Mouse (Mus musculus): ENCODE data around the gene Erp27. TPM values are rescaled to one million over a fixed set of nuclear protein-coding genes. Genes with fewer than 3 reads are reported as not detected.
A peak's percentile ranks its signal among the peaks of the same experiment; 100 is the strongest.

The Erp27 gene
- total and polyA plus RNA-seq, 2 experiments from 2014 or later: not detected

DNA sequence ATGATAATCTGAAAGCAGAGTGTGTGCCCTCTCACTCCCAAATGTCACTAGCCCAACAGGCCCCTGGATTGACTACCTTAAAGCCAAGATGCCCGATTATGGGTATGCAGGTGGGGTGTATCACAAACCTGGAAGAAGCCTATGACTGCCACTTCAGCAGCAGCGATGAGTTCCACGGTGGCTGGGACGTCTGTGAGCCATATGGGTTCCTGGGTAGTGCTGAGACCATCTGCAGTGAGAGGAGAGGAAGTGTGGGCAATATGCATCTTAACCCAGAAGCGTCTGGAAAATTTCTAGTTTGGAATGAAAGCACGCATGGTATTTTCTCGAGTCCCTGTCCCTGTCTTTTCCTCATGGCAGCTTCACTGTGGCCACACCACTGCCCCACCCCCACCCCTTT is 379 bp downstream of the Erp27 start:
- H3K4me3 ChIP-seq (ENCODE audit: low read length): no peak overlapping the region
- H3K9me3 ChIP-seq (ENCODE audit: low read length): no peaks in the 10 kb centered on the region
- no peak for DNase-seq (ENCODE audit: low spot score)
- no peak for TF ChIP-seq CTCF (IDR thresholded peaks at IDR 0.05; ENCODE audit: low read depth)
- 77% methylated on average over 7 of the region's 7 CpGs for WGBS
- no peaks in the 10 kb centered on the region for H3K27me3 ChIP-seq (ENCODE audit: insufficient read depth, low read length)
- H3K4me2 ChIP-seq (ENCODE audit: low read depth, low read length): no peak overlapping the region
- H3K9ac ChIP-seq (replicated peaks; ENCODE audit: low read length): no peak overlapping the region
- H3K4me1 ChIP-seq (ENCODE audit: insufficient read depth, low read length): no peaks in the 10 kb centered on the region
- H3K27ac ChIP-seq: no peak overlapping the region
- no peaks in the 10 kb centered on the region for H3K36me3 ChIP-seq (ENCODE audit: insufficient read depth, low read length)
- no peak for ATAC-seq

DNA sequence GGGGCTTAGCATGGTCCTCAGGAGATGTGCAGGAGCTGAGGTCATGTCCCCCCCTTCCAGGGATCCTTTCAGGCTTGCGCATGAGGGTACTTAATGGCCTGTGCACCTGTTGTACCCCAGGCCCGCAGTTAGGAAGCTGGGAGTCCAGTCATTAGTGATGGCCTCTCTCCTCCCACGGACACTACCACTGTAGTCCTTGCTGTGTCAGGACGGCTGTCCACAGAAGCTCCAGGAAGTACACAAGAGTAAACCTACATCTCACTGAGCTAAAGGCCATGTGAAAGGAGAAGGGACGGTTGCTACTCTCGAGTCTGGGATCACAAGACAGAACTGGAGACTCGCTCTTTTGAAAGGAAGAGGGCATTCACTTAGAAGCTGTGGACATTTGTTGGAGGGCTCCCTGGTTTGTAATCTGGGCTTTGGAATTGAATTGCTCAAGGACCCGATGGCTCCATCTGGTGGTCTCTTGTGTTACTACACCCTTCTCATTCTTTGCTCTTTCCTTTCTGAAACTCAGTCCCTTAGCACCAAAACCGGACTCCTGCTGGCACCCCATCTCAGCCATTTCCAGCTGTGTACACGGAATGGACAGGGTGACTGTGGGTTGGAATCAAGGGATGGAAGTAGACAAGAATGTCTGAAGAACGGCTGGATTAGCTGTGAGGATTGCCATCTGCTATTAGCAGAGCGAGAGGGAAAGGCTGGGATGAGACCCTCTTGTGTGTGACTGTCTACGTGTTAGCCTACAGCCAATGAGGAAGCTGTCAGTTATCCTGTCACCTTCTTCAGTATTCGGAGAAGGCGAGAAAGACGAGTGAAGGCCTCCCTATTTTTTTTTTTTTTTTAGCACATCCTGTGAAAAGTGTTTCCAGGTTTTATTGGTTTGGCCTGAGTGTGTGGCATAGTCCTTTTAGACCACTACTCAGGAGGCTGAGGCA is 1.4 kb downstream of the Erp27 start:
- ATAC-seq: peak; percentile 53; the same call in 1 of the 2 replicates
- peak; percentile 89 for TF ChIP-seq CTCF (IDR thresholded peaks at IDR 0.05; ENCODE audit: low read depth)

DNA sequence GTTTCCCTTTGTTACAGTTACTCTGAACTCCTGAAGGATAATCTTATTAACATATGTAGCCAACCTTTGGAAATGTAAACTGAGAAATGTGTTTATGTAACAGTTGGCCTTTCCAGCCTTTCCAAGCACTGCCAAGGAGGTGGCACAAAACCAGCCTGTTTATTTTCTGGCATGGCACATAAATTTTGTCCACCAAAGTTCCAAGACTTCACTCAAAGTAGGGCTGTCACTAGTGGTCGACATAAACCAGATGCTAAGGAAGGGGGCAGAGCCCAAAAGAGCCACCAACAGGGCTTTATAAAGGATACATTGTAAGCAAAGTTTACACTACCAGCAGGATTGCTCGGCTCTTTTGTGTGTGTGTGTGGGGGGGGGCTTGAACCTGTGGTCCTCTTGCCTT is 4.1 kb downstream of the Erp27 start:
- no peak for TF ChIP-seq CTCF (IDR thresholded peaks at IDR 0.05; ENCODE audit: low read depth)
- Histone ChIP-seq H3K36me3 (ENCODE audit: insufficient read depth, low read length) (no peaks in the 10 kb centered on the region), H3K27ac (no peak overlapping the region), H3K27me3 (ENCODE audit: insufficient read depth, low read length) (no peaks in the 10 kb centered on the region), H3K4me1 (ENCODE audit: insufficient read depth, low read length) (no peaks in the 10 kb centered on the region), H3K9ac (replicated peaks; ENCODE audit: low read length) (no peak overlapping the region), H3K4me2 (ENCODE audit: low read depth, low read length) (no peak overlapping the region), H3K4me3 (ENCODE audit: low read length) (no peak overlapping the region), H3K9me3 (ENCODE audit: low read length) (no peaks in the 10 kb centered on the region)
- no peak for DNase-seq (ENCODE audit: low spot score)
- WGBS: 14% methylated on average over 2 of the region's 2 CpGs
- ATAC-seq: no peak

More for the DNA sequence above, 1.4 kb downstream of the Erp27 start:
- Histone ChIP-seq H3K36me3 (ENCODE audit: insufficient read depth, low read length) (no peaks in the 10 kb centered on the region), H3K4me2 (ENCODE audit: low read depth, low read length) (no peak overlapping the region), H3K27me3 (ENCODE audit: insufficient read depth, low read length) (no peaks in the 10 kb centered on the region), H3K27ac (no peak overlapping the region), H3K4me1 (ENCODE audit: insufficient read depth, low read length) (no peaks in the 10 kb centered on the region), H3K9me3 (ENCODE audit: low read length) (no peaks in the 10 kb centered on the region), H3K9ac (replicated peaks; ENCODE audit: low read length) (no peak overlapping the region), H3K4me3 (ENCODE audit: low read length) (no peak overlapping the region)
- 45% methylated on average over 16 of the region's 16 CpGs for WGBS
- DNase-seq (ENCODE audit: low spot score): peak; percentile 85

DNA sequence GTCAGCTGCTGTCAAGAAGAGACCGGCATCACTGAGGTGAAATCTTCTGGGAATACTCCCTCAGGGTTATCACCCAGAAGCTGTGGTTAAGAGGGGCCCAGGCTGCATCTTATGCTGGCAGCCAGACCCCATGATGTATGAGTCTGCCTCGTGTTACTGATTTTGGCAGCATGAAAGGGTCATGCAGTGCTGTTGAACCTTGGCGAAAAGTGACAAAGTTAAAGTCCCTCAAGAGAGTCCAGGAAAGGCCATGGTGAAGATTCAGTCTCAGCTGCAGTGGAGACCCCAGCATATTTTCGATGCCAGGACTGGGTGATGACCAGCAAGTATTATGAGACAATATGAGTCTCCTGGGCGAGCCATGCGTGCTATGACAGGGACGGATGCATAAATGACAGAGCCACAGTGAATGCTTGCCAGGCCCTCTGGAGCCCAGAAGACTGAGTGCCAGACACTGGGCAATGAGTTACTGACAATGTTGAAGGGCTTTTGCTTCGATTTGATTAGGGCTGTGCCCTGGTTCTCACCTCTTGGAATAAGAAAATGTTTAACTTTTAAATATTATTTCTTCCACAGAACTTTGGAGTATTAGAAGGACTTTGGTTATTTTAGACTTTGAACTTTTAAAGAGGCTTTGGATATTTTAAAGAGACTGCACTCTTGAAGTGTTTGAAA is 6.1 kb downstream of the Erp27 start:
- Histone ChIP-seq H3K4me2 (ENCODE audit: low read depth, low read length) (no peak overlapping the region), H3K27me3 (ENCODE audit: insufficient read depth, low read length) (no peaks in the 10 kb centered on the region), H3K4me3 (ENCODE audit: low read length) (no peak overlapping the region), H3K9me3 (ENCODE audit: low read length) (no peaks in the 10 kb centered on the region), H3K36me3 (ENCODE audit: insufficient read depth, low read length) (no peaks in the 10 kb centered on the region), H3K9ac (replicated peaks; ENCODE audit: low read length) (no peak overlapping the region), H3K4me1 (ENCODE audit: insufficient read depth, low read length) (no peaks in the 10 kb centered on the region), H3K27ac (no peak overlapping the region)
- DNase-seq (ENCODE audit: low spot score) (no peak), ATAC-seq (no peak)
- TF ChIP-seq CTCF (IDR thresholded peaks at IDR 0.05; ENCODE audit: low read depth): no peak
- WGBS: 73% methylated on average over 8 of the region's 8 CpGs

DNA sequence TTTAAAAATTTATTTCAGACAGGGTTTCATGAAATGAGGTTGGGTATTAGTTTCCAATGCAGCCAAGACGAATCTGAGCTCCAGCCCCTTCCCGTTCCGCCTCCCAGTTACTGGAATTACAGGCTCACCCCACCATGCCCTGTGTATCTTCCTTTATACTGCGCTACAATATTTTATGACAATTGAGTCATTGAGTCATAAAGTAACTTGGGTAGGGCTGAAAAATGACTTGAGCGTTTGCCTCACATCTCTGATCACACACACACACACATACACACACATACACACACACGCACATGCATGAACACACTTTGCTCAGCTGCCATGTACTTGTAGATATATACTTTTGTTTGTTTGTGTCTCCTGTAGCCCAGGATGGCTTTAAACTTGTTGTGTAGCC is 7.7 kb downstream of the Erp27 start:
- Histone ChIP-seq H3K9me3 (ENCODE audit: low read length) (no peaks in the 10 kb centered on the region), H3K4me2 (ENCODE audit: low read depth, low read length) (no peak overlapping the region), H3K27me3 (ENCODE audit: insufficient read depth, low read length) (no peaks in the 10 kb centered on the region), H3K9ac (replicated peaks; ENCODE audit: low read length) (no peak overlapping the region), H3K4me3 (ENCODE audit: low read length) (no peak overlapping the region), H3K27ac (no peak overlapping the region), H3K4me1 (ENCODE audit: insufficient read depth, low read length) (no peaks in the 10 kb centered on the region), H3K36me3 (ENCODE audit: insufficient read depth, low read length) (no peaks in the 10 kb centered on the region)
- ATAC-seq (no peak), DNase-seq (ENCODE audit: low spot score) (no peak)
- no peak for TF ChIP-seq CTCF (IDR thresholded peaks at IDR 0.05; ENCODE audit: low read depth)
- 93% methylated on average over 6 of the region's 6 CpGs for WGBS

DNA sequence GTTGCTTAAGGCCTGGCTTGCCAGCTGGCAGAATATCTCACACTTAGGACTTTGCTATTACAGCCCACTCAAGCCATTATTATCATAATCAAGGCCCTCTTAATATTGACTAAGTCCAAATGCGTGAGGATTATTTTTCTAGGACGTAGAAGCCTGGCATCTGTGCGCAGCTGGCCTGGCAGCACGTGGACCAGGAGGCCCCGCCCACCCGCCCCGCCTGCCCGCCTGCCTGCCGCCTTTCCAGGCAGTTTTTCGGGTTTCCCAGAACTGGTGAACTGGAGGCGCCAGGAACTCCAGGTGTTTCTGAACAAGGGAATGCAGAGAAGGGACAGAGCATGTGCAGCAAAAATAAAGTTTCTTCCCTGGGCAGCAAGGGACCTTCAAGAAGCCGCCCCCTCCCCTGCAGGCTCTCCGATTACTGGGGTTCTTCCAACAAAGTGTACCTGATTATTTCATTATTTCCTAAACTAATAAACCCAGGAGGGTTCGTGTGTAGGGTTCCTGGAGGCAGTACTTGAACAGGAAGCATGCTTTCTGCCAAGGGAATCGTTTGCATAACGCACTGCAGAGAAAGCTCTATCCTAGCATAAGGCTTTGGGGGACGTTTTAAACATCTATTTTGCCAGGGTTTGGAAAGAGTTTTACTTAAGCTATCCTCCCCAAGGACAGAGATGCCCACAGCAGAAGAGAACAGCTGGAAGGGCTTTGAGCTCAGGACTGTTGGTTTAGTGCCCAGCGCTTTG is 8.4 kb downstream of the Erp27 start:
- ATAC-seq: peak; percentile 71
- Histone ChIP-seq H3K9me3 (ENCODE audit: low read length) (no peaks in the 10 kb centered on the region), H3K27ac (no peak overlapping the region), H3K4me3 (ENCODE audit: low read length) (peak overlapping the region; percentile 16), H3K36me3 (ENCODE audit: insufficient read depth, low read length) (no peaks in the 10 kb centered on the region), H3K27me3 (ENCODE audit: insufficient read depth, low read length) (no peaks in the 10 kb centered on the region), H3K4me2 (ENCODE audit: low read depth, low read length) (peak overlapping the region; percentile 51), H3K9ac (replicated peaks; ENCODE audit: low read length) (0 out of 2 replicates have a peak overlapping the region, but pooled peaks have one; percentile 9), H3K4me1 (ENCODE audit: insufficient read depth, low read length) (no peaks in the 10 kb centered on the region)
- 15% methylated on average over 18 of the region's 18 CpGs for WGBS
- DNase-seq (ENCODE audit: low spot score): peak; percentile 30
- TF ChIP-seq CTCF (IDR thresholded peaks at IDR 0.05; ENCODE audit: low read depth): no peak

Data from hindbrain, postnatal 0 days (tissue).